Mouse (Mus musculus) heart, adult 2 months (tissue): ENCODE results near the gene Zfp980. TPM values are rescaled to one million over a fixed set of nuclear protein-coding genes. Genes with fewer than 3 reads are reported as not detected.
"Not testable (repeated sequence)": the region's sequence is repeated elsewhere in the genome, so short reads cannot be mapped to it uniquely, and the experiment has no call there.

Experiments
- DNase-seq, 2 experiments: peaks; one replicate each; pipeline ENCODE4 v3.0.0; 2021
- H3K27ac ChIP-seq: fragments of 200-600 bp; 2 replicates; pipeline ENCODE4 v1.8.1; 2022
- H3K27me3 ChIP-seq: fragments of 200-500 bp; 2 replicates; pipeline ENCODE4 v1.6.1; 2012; ENCODE audit warnings: mild to moderate bottlenecking, low read length, inconsistent platforms, mixed read lengths; ENCODE audit not compliant: control insufficient read depth, insufficient read depth
- H3K36me3 ChIP-seq: fragments of 200-500 bp; 2 replicates; pipeline ENCODE4 v1.6.1; 2012; ENCODE audit warnings: low read length, inconsistent platforms; ENCODE audit not compliant: control insufficient read depth, insufficient read depth
- H3K4me1 ChIP-seq: fragments of 200-500 bp; 2 replicates; pipeline ENCODE4 v1.6.1; 2011; ENCODE audit warnings: low read length; ENCODE audit not compliant: control insufficient read depth, insufficient read depth
- H3K4me3 ChIP-seq: fragments of 200-600 bp; 2 replicates; pipeline ENCODE4 v1.8.1; 2022
- H3K79me2 ChIP-seq: fragments of 200-500 bp; replicated peaks from 2 replicates; pipeline ENCODE4 v1.6.1; 2012; ENCODE audit warnings: mild to moderate bottlenecking, inconsistent platforms, low read length, moderate library complexity, mixed read lengths; ENCODE audit not compliant: control insufficient read depth, insufficient read depth
- H3K9ac ChIP-seq: fragments of 200-500 bp; 2 replicates; pipeline ENCODE4 v1.6.1; 2012; ENCODE audit warnings: low read depth, mild to moderate bottlenecking, control low read depth, inconsistent platforms, low read length, mixed read lengths
- WGBS: fragments of 180-500 bp; shearing (Covaris S2); methylation state at CpG from one replicate; pipeline ENCODE4 v1.1.7; 2018; 5-methylcytosine and 5-hydroxymethylcytosine counted together
- intact Hi-C: fragments of 180-260 bp; cut with DNase I; formaldehyde crosslinking; loops from one replicate; pipeline ENCODE4 v1.15.1; 2025
- long read RNA-seq: library from polyadenylated mRNA; stranded (forward); transcript quantifications from one replicate; pipeline ENCODE4 v2.0.0, GENCODE M21; 2021
- polyA plus RNA-seq: library from polyadenylated mRNA; depleted of rRNA; stranded (reverse); fragments of >200 nt; gene quantifications from 2 replicates; pipeline ENCODE4 v1.2.3, GENCODE M21; 2012; rRNA removed
- total RNA-seq, 2 experiments: library from RNA; stranded (reverse); gene quantifications; 2 replicates each; pipeline ENCODE4 v1.2.3; 2021

The Zfp980 gene
- total RNA-seq (under 1 TPM; 0.18 to 0.36 TPM), polyA plus RNA-seq (not detected in 2 replicates)
- long read RNA-seq, partial matches to known transcripts, result 0 of 2 reads
- long read RNA-seq, other reads (novel, unspliced or antisense), result 2 of 2 reads

DNA sequence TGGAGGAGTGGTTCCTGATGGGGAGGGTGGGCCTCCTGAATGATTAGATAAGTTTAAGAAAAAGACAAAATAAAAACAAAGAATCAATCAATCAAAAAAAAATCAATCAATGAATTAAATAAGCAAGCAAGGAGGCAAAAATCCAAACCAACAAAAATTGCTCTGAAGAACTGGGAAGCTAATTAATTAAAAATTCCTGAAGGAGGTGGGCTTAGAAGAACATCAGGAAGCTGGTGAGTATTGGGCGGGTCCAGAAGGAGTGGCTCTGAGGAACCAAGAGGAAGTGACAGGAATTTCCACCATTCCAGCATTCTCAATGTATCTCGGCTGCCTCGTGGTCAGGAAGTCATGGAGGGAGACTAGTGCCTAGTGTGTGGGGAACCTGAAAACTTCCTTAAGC is at the start of gene Zfp980:
Zfp980 (plus strand) TSS at position 301 of the 400 bp plus-strand sequence.
- DNase-seq, H3K4me1 ChIP-seq, H3K9ac ChIP-seq, H3K27me3 ChIP-seq, H3K4me3 ChIP-seq, H3K27ac ChIP-seq, H3K79me2 ChIP-seq, H3K36me3 ChIP-seq, intact Hi-C loops: not testable (repeated sequence)
- 54% methylated on average over 3 of the region's 3 CpGs for WGBS

DNA sequence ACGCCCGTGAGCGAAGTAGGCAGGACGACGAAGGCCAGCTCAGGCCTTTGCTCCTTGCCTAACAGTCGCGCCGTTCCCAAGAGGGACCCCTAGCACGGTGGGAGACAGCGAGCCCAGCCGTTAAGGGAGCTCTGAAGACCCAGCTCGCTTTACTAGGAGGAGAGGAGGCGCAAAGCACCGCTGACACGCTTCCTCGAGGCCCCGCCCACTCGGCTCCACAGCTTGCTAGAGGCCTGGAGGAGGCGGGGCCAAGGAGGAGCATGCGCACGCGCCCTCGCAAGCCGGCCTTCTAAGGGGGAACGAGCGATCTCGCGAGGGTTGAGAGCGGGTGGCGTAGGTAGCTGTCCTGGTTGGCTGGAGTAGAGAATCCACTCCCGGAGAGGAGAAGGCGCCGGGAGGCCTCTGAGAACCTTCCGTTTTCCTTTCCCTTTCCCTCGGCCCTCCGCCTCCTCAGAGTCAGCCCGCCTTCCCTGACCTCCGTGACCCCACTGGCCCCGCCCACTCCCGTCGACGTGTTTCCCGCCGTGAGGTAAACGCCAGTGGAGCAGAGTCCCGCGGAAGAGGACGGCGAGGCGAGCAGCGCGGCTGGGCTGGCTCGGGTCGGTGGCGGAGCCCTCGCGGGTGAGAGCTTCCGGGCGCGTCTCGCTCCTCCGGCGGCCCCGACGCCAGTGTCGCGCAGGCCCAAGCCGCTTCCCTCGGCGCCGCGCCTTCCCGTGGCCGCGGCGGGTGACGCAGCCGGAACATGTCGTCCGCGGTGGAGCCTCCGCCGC is 29.9 kb upstream of the Zfp980 start:
- intact Hi-C loops, H3K4me3 ChIP-seq: not testable (repeated sequence)

DNA sequence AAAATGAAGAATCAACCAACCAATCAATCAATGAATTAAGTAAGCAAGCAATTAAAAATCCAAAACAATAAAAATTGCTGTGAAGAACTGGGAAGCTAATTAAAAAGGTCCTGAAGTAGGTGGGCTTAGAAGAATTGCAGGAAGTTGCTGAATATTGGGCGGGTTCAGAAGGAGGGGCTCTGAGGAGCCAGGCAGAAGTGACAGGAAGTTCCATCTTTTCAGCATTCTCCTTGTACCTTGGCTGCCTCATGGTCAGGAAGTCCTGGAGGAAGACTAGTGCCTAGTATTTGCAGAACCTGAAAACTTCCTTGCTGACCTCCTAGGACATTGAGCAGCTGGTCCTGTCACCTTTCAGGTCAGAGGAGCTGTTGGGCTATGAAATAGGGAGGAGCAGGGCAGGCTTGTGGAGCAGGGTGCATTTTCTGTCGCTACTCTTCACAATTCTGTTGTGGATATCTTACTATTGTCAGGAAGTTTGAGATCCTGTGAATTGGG is 3.8 kb downstream of the Zfp980 start:
- DNase-seq, H3K4me3 ChIP-seq, H3K9ac ChIP-seq, H3K27me3 ChIP-seq, H3K4me1 ChIP-seq, H3K79me2 ChIP-seq, H3K36me3 ChIP-seq, H3K27ac ChIP-seq, intact Hi-C loops: not testable (repeated sequence)
- 47% methylated on average over 2 of the region's 2 CpGs for WGBS

More for the DNA sequence above, 29.9 kb upstream of the Zfp980 start:
- WGBS, result 18% methylated on average over 81 of the region's 83 CpGs
- H3K27me3 ChIP-seq, H3K9ac ChIP-seq, H3K79me2 ChIP-seq, H3K36me3 ChIP-seq, H3K27ac ChIP-seq, DNase-seq, H3K4me1 ChIP-seq: not testable (repeated sequence)

DNA sequence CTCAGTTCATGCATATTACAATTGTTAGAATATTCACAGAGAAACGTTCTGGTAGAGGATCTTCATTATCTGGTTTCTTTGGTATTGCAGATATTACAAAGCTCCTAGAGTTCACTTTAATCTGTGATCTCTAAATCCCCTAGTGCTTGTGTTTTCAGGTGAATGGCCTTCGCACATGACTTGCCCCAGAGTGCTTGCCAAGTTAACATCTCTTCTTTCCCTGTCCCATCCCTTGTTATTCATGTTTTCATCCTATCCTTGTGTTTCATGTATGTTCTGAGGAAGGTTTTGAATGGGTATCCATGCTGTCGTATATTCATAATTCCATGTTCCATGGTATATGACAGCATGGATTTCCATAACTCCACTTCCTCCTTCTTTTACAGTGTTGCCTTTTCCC is 9.7 kb downstream of the Zfp980 start:
- WGBS, result 74% methylated on average over 3 of the region's 3 CpGs
- H3K79me2 ChIP-seq, H3K27me3 ChIP-seq, H3K36me3 ChIP-seq, DNase-seq, H3K9ac ChIP-seq, intact Hi-C loops, H3K4me1 ChIP-seq, H3K27ac ChIP-seq, H3K4me3 ChIP-seq: not testable (repeated sequence)

DNA sequence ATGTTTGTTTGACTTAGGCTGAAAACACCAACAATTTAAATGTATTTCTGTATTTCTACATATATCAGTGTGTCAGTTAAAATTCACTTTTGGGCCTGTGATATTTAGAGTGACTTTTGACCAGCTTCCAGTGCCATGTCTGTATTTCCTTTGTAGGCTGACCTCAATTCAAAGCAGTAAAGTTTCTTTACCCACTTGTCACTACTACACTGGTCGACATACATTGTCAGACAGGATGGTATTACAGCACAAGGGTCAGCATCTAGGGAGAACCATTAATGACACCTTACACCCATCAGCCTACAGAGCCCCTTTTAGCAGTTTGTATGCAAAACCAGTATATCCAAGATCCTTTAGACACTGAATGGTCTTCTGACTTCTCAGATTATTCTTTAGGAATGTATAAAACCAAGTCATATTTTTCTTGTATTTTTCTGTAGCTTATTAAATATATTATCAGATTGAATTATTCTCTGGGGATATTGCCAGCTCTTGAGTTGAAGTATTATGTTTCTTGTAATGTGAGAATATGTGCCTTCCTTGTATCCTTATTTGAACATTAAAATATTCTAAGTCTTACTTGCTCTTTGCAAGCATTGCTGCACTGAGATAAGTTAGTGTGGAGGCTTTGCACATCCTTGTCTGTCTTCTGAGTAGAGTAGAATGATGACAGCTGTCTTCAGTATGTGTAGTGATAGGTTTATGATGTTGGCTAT is 10.3 kb downstream of the Zfp980 start:
- H3K27me3 ChIP-seq, H3K9ac ChIP-seq, H3K27ac ChIP-seq, H3K79me2 ChIP-seq, H3K4me3 ChIP-seq, intact Hi-C loops, DNase-seq, H3K4me1 ChIP-seq, H3K36me3 ChIP-seq: not testable (repeated sequence)
- 20% methylated on average over 1 of the region's 1 CpGs for WGBS

DNA sequence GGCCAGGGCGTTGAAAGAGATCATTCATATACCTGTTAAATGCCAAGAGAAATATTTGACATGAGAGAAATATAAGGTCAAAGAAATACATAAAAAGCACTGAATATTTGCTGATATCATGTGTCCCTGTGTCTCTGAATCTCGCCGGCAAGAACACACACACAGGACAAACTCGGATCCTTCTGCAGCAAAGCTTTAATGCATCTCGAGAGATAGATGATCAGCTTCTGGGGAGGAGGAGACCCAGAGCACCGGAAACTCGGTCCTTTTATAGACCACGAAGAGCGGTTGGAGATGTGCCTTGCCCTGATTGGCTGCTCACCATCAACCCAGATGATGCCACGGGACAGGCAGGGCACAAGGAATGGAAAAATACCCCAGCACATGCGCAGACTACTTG is 11.5 kb downstream of the Zfp980 start:
- H3K79me2 ChIP-seq, H3K4me3 ChIP-seq, H3K9ac ChIP-seq, H3K36me3 ChIP-seq, DNase-seq, intact Hi-C loops, H3K27ac ChIP-seq, H3K27me3 ChIP-seq, H3K4me1 ChIP-seq: not testable (repeated sequence)
- WGBS, result 72% methylated on average over 10 of the region's 11 CpGs

DNA sequence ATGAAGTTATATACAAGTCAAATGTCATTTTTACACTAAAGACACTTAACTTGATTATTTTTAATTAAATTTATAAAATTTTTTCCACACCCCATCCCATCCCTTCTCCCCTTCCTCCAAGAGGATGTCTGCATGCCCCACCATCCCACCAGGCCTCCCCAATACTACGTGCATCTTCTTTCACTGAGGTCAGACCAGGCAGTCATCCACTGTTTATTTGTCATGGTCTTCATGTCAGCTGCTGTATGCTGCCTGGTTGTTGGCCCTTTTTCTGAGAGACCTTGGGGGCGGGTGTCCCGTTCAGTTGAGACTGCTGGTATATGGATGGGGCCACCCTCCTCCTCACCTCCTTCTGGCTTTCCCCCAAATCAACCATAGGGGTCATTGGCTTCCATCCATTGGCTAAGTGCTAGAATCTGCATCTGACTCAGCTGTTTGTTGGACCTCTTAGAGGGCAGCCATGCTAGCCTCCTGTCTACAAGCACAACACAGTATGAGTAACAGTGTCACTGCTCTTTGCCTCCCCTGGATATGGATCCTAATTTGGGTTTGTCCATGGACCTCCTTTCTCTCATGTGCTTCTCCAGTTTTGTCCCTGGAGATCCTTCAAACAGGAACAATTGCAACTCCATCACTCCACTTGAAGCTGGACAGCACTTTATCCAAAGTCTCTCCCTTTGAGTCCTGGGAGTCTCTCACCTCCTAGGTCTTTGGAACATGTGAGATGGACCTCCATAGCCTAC is 12.7 kb downstream of the Zfp980 start:
- H3K4me1 ChIP-seq, H3K79me2 ChIP-seq, H3K27me3 ChIP-seq, DNase-seq, H3K9ac ChIP-seq, intact Hi-C loops, H3K36me3 ChIP-seq, H3K27ac ChIP-seq, H3K4me3 ChIP-seq: not testable (repeated sequence)
- 74% methylated on average over 3 of the region's 3 CpGs for WGBS

DNA sequence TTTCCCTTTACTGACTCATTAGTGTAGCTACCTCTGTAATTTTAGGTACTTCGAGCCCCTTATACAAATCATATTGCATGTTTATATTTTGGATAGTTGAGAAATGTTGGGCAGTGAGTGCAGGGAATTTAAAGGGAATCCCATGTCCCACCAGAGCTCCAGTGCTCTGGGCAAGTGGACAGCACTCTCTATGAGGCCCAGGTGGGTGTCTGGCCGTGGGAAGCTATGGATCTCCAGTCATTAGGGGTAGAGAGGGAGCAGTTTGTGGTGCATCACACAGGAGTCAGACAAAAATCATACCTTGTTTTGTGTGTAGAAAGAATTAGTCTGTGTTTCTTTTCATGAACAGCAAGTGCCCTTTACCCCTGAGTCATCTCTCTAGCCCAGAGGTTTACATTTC is 15.6 kb downstream of the Zfp980 start:
- WGBS, result 34% methylated on average over 2 of the region's 2 CpGs
- not testable (repeated sequence) for H3K4me1 ChIP-seq, H3K36me3 ChIP-seq

DNA sequence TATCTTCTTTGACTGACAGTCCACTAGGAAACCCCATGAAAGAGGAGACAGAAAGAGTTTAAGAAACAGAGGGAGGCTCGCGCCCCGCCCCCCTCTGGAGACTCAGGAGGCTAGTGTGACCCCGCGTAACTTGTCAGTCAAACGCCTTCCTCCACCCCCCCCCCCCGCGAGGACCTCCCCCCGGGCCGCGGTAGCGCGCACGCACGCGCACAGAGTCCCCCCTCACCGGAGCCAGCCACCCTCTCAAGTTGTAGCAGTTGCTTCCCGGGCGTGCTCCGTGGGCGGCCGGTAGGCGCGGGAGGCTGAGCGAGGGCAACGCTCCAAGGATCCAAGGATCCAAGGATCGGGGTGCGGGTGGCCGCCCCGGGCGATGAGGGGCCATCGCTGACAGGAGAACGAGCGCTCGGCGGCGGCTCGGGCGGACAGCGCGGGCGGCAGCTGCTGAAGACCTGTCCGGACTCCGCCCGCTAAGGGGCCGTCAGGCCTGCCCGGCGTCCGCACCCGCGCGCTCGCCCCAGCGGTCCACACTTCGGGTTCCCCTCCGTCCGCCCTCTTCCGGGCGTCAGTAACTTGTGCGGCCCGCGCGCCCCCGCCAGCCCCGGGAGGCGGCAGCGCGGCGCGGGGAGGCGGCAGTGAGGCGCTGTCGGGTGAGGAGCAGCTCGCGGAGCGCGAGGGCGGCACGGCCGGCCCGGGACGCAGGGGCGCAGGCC is 74.6 kb downstream of the Zfp980 start:
- H3K4me3 ChIP-seq, H3K4me1 ChIP-seq, H3K27me3 ChIP-seq, intact Hi-C loops, H3K9ac ChIP-seq, H3K27ac ChIP-seq, H3K79me2 ChIP-seq, H3K36me3 ChIP-seq: not testable (repeated sequence)
- DNase-seq, result peak; percentile 1 to 10
- whole genome bisulfite sequencing, result 3% methylated on average over 49 of the region's 83 CpGs

More for the DNA sequence above, 15.6 kb downstream of the Zfp980 start:
- DNase-seq, H3K4me3 ChIP-seq, H3K79me2 ChIP-seq, intact Hi-C loops, H3K27ac ChIP-seq, H3K9ac ChIP-seq, H3K27me3 ChIP-seq: not testable (repeated sequence)
